Mouse (Mus musculus) neural tube, embryonic 13.5 days (tissue): Measurements from ENCODE around the gene Rprm. TPM values are rescaled to one million over a fixed set of nuclear protein-coding genes. Genes with fewer than 3 reads are reported as not detected.

Source experiments
- ATAC-seq: fragments of 200-750 bp; cut with Nextera tagmentation; 2 replicates; pipeline ENCODE4 v1.8.0; 2017; ENCODE audit warnings: low read depth, mild to moderate bottlenecking, moderate TSS enrichment, moderate library complexity
- H3K27ac ChIP-seq: fragments of 300-500 bp; sonication (generic); replicated peaks from 2 replicates; pipeline ENCODE4 v1.5.1; 2015; ENCODE audit warnings: moderate library complexity, mild to moderate bottlenecking, inconsistent platforms
- H3K27me3 ChIP-seq: fragments of 300-500 bp; sonication (generic); 2 replicates; pipeline ENCODE4 v1.6.1; 2015; ENCODE audit warnings: mild to moderate bottlenecking, inconsistent platforms
- H3K36me3 ChIP-seq: fragments of 300-500 bp; sonication (generic); 2 replicates; pipeline ENCODE4 v1.6.1; 2015; ENCODE audit warnings: mild to moderate bottlenecking, inconsistent platforms
- H3K4me1 ChIP-seq: fragments of 300-500 bp; sonication (generic); replicated peaks from 2 replicates; pipeline ENCODE4 v1.6.1; 2015; ENCODE audit warnings: inconsistent platforms
- H3K4me2 ChIP-seq: fragments of 300-500 bp; sonication (generic); 2 replicates; pipeline ENCODE4 v1.6.1; 2015; ENCODE audit warnings: inconsistent platforms, mild to moderate bottlenecking, moderate library complexity
- H3K4me3 ChIP-seq: fragments of 300-500 bp; sonication (generic); 2 replicates; pipeline ENCODE4 v1.5.1; 2015; ENCODE audit warnings: mild to moderate bottlenecking, inconsistent platforms
- H3K9ac ChIP-seq: fragments of 300-500 bp; sonication (generic); 2 replicates; pipeline ENCODE4 v1.6.1; 2015; ENCODE audit warnings: moderate library complexity, mild to moderate bottlenecking, inconsistent platforms
- H3K9me3 ChIP-seq: fragments of 300-500 bp; sonication (generic); 2 replicates; pipeline ENCODE4 v1.6.1; 2016; ENCODE audit warnings: inconsistent platforms
- WGBS: fragments of 180-500 bp; shearing (Covaris S2); methylation state at CpG from one replicate; pipeline ENCODE4 v1.1.7; 2015; 5-methylcytosine and 5-hydroxymethylcytosine counted together
- polyA plus RNA-seq: library from polyadenylated mRNA; unstranded; fragments of >200 nt; fragmentation: Nextera tagmentation; extraction: Ambion mirVana; gene quantifications from 2 replicates; pipeline ENCODE4 v1.2.1, GENCODE M21; 2015

Gene Rprm
- polyA plus RNA-seq, 1 experiment from 2014 or later = 187 TPM

- no peak overlapping the region for H3K4me2 ChIP-seq
- no peaks in the 10 kb centered on the region for H3K9me3 ChIP-seq
- no peak overlapping the region for H3K9ac ChIP-seq
- no peak for ATAC-seq
- H3K27me3 ChIP-seq = no peaks in the 10 kb centered on the region
- H3K36me3 ChIP-seq = no peaks in the 10 kb centered on the region
- H3K4me1 ChIP-seq = no peaks in the 10 kb centered on the region
- WGBS = 67% methylated on average over 1 of the region's 1 CpGs
- no peak overlapping the region for H3K4me3 ChIP-seq
- H3K27ac ChIP-seq = no peak overlapping the region
Observed at GRCm38 (mm10) chr2:54071526-54071925, 13.8 kb downstream of the Rprm start.

DNA sequence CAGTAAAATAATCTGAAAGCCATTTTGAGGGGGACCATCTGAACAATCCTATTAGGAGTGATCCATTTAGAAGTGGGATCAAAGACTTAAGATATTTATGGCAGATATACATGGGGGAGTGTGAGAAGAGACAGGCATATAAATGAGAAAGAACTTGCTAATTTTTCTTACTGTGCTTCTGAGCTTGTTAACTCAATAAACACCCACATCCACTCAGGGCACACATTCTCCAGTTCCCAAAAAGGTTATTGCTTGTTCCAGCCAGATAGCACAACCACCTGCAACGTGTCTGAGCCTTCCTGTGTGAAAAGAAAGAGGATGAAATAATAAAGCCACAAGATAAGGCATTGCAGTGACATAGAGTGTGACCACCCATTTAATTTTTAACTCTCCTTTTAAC, 22.9 kb downstream of the Rprm start:
- WGBS = 30% methylated on average over 1 of the region's 1 CpGs
- H3K36me3 ChIP-seq = no peaks in the 10 kb centered on the region
- ATAC-seq = no peak
- H3K9ac ChIP-seq = no peak overlapping the region
- H3K27me3 ChIP-seq = no peaks in the 10 kb centered on the region
- H3K9me3 ChIP-seq = no peaks in the 10 kb centered on the region
- no peaks in the 10 kb centered on the region for H3K4me1 ChIP-seq
- H3K27ac ChIP-seq = no peak overlapping the region
- no peak overlapping the region for H3K4me2 ChIP-seq
- H3K4me3 ChIP-seq = no peak overlapping the region

GRCm38 (mm10) chr2:54061039-54061438, 24.3 kb downstream of the Rprm start:
- no peak overlapping the region for H3K27ac ChIP-seq
- no peaks in the 10 kb centered on the region for H3K27me3 ChIP-seq
- no peaks in the 10 kb centered on the region for H3K36me3 ChIP-seq
- no peaks in the 10 kb centered on the region for H3K4me1 ChIP-seq
- no peak overlapping the region for H3K4me3 ChIP-seq
- H3K4me2 ChIP-seq = no peak overlapping the region
- H3K9me3 ChIP-seq = no peaks in the 10 kb centered on the region
- no peak for ATAC-seq
- no peak overlapping the region for H3K9ac ChIP-seq
